Mouse (Mus musculus): ENCODE measurements at regions not wholly inside any gene's neighbourhood (a gene's known extent, or its start where the extent isn't known, plus 50 kb on each side); places are given as distances from the start of the nearest gene placed in this dataset.

GRCm38 (mm10) chr6:31190628-31191373 lies 207.7 kb upstream of the Mkln1 start:
- DNase-seq (ENCODE audit: low spot score), result no peak

DNA sequence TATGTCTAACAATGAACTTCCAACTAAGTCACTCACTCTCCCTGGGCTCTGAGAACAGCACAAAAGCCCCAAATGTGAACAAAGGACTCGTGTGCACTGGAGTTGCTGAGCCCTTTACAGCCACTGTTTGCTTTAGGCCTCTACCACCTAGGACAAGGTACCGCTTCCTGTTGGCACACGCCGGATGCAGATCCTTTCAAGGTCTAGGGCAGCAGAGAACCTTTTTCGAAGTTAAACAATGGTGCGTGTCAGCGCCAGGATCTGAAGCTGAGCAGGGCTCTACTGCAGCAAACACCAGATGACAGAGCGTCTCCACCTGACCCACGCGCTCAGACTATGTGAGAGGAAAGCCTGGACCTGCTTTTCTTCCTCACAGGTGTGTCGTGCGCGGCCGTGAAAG lies 207.0 kb upstream of the Mkln1 start:
- DNase-seq (ENCODE audit: low spot score), result no peak

GRCm38 (mm10) chr6:31192197-31192596 lies 206.3 kb upstream of the Mkln1 start:
- DNase-seq (ENCODE audit: low spot score), result no peak

DNA sequence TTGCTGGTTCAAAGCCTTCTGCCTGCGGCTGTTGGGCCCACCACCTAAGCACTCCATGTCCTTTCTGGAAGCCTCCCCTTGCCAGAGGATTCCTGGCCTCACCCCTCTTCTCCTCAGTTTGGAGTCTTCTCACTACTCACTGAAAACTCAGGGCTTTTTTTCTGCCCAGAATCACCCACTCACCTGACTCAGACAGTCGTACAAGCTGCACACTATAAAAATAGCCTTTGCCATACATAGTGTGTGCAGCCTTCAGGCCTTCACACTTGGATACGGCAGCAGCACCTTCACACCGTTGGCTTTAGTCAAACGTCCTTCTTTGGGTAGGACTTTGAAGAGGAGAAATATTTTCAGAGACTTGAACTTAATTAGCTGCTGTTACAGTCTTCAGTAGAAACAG lies 205.3 kb upstream of the Mkln1 start:
- DNase-seq (ENCODE audit: low spot score), result no peak

GRCm38 (mm10) chr6:31197631-31198338 lies 200.8 kb upstream of the Mkln1 start:
- DNase-seq (ENCODE audit: low spot score), result no peak

DNA sequence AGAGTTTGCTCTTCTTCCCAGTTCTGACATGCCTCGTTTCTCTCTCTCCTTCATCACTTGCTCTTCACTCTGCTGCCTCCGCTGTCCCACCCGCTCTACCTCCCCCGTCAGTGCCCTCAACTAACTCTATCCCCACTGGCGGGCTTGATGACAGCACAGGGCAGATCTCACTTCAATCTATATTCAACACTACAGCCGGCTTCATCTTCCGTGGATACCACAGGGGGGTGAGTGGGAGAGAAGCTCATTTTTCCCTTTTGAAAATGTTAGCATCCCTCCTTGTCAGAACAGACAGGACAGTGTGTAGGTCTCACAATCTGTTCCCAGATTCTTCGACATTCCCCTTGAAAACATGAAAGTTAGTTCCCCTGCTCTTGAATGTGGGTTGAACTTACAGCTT lies 200.2 kb upstream of the Mkln1 start:
- no peak for DNase-seq (ENCODE audit: low spot score)

DNA sequence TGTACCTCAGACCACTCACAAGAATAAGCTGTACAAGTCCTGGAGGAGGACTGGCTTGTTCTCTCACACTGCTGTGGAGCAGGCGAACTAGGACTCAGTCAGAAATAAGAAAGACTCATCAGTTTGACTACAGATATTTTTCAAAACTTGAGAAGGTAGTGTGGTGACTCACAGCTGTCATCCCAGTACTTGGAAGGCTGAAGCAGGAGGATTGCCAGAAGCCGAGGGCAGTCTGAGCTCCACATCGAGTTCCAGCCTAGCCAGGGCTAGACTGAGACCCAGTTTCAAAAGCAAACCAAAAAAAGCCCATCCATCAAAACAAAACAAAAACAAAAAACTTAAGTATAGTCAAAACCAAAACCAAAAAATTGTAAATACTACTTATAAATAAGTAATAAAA lies 197.8 kb upstream of the Mkln1 start:
- DNase-seq (ENCODE audit: low spot score), result no peak

DNA sequence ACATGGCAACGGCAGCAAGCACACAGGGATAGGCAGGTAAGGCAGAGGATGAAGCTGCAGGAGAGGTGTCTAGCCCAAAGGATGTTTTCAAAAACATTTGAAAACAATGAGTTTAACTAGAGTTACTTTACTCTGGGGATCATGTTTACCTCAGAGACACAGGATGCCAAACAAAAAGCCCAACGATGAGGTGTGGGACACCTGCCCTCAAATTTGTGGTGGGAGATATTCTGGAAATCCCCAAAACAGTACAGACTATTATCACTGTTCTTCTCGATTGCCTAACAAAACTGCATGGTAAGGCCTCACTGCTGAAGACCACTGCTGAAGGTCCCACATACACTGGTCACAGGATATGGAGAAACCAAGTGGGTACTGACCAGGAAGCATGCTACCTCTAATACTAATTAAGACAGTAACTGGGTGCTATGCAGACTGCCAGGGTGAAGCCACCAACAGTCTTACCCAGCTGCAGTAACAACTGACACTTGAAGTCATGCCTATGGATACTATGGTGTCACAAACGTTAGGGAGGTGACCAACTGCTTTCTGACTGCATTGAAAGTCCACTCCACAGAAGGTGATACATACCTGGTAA lies 197.1 kb upstream of the Mkln1 start:
- no peak for DNase-seq (ENCODE audit: low spot score)

DNA sequence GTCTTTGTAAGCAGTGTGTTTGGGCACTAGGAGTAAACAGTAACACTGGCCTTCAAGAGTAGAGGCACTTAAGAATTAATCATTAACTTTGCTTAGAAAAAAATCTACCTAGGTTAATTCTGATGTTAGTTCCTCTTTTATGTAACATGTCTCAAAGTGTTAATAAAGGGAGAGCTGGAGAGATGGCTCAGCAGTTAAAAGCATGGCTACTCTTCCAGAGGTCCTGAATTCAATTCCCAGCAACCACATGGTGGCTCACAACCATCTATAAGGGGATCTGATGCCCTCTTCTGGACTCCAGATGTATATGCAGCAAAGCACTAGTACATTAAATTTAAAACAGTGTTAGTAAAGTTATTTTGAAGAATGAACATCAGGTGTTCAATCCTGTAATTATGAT lies 195.9 kb upstream of the Mkln1 start:
- no peak for DNase-seq (ENCODE audit: low spot score)

DNA sequence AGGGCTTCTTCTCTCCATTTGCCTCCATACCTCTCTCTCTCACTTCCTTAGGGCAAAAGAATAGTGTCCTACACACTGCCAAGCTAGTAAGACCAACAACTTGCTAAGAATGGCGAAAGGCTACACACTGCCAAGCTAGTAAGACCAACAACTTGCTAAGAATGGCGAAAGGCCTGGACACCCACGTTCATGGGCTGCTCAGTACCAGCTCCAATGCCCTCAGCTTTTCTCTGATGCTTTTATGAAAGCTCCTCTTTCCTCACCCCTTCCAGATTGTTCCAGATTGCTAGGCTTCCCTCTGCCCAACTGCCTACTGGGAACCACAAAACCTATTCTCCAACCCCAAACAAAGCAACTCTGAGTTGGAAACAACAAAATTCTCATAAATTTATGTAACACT lies 194.1 kb upstream of the Mkln1 start:
- DNase-seq (ENCODE audit: low spot score), result no peak

DNA sequence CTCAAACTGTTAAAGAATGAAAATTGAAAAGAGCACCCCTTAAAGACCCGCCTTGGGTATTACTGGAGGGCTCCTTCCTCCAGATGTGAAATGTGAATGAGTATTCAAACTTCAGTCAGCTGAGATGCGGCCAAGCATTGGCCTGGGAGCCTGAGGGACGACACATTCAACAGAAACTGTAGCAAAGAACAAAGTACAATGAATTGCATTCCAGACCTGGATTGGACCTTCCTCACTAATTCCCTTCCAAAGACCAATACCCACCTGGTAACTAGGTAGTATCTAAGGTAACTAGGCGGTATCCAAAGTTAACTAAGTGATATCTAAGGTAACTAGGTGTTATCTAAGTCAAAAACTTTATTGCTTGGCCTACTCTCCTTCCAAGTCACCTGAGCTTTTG lies 193.7 kb upstream of the Mkln1 start:
- DNase-seq (ENCODE audit: low spot score), result no peak

DNA sequence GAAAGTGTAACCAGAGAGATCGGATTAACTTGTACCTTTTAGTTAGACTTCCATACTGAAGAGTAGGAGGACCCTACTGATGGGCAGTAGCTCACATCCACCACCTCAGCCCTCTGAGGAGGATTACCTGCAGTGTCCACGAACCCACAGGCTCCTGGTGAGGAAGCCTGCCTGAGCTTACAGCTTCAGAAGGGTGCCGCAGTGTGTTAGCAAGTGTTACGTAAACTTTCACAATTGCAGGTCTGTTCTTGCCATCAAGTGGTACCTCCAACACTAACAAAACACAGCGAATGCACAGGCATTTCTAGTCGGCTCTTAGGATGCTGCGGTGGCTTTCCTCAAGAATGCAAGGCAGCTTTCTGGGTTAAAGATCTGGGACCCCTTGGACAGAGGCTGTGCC lies 192.4 kb upstream of the Mkln1 start:
- DNase-seq (ENCODE audit: low spot score), result no peak

DNA sequence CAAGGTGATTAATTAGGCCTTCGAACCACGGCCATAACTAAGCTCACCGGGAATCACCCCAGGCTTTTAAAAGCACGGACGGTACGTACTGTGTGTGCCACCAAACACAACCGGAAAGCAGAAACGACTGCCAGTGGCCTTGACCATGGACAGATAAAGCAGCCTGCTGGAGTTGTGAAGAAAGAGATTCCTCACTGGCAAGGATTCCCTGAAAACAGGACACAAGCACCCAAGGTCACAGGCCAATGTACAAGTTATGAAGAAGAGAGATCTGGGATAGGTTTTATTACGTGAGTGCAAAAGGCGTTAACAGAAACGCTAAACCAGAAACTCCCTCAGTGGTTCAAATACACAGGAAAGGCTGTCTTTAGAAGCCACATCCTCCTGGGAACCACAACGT lies 191.3 kb upstream of the Mkln1 start:
- no peak for DNase-seq (ENCODE audit: low spot score)

- no peak for DNase-seq (ENCODE audit: low spot score)
Measured at GRCm38 (mm10) chr6:31208224-31208623, 190.3 kb upstream of the Mkln1 start.

DNA sequence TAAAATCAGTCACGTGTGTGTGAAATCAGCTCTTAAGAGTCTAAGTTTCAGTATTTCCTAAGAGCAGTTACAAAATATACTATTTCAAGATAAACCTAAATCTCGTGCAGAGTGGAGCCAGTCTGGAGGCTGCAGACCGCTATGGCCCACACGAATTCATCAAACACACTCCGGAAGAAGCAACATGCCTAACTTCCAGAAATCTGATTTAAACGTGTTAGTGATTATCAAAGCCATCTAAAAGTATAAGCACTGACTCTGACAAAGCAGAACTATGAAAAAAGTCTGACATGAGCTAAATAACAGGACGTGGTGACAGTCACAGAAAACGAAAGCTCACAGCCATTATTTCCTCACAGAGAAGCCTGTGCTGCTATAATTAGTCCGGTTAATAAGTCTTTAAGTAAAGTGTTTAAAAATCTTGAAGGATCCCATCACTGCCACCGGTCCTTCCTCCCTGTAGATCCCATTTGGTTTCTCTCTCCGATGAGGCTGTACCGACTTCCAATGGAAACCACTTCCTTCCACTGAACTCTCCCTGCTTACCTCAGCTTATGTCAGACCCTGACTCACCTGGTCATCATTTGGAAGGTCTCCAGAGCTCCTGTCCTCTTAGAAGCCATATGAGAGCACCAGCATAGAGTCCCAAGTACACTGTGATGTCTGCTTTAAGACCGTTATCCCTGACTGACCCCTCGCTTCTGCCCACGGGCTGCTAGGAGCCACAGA lies 189.0 kb upstream of the Mkln1 start:
- DNase-seq (ENCODE audit: low spot score), result no peak

DNA sequence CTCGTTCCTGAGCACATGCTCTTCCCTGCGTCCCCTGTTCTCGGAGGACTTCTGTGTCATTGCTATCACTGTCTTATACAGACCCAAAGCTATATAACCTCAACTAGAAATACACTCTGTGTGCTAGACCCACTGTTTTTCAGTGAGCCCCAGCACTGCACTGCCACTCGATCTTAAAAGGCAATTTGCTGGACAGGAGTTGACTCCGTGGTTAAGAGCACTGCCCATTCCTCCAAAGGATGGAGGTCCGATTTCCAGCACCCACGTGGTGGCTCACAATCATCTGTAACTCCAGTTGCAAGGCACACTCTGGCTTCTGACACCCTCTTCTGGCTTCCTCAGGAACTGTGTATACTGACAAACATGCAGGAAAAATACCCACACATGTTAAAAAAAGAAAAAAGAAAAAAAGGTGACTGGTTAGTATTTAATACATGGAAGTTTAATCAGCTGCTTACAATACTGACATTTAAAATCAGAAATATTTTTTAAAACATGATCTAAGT lies 188.3 kb upstream of the Mkln1 start:
- no peak for DNase-seq (ENCODE audit: low spot score)

DNA sequence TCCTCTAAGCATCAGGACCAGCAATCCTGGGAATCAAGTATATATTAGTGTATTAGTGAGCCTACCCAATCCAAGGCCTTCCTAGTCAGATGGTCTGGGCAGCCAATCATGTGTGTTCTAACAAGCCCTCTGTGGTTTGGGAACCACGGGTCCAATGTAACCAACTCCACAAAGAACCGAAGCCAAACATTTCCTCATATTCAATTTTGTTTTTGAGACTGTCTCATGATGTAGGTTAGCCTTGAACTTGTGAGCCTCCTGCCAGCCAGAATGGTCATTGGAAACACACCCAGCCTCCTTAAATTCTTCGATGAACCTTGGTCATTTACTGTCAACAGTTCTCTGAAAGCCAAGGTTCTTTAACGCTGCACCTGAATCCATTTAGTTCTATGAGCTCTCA lies 187.4 kb upstream of the Mkln1 start:
- no peak for DNase-seq (ENCODE audit: low spot score)

DNA sequence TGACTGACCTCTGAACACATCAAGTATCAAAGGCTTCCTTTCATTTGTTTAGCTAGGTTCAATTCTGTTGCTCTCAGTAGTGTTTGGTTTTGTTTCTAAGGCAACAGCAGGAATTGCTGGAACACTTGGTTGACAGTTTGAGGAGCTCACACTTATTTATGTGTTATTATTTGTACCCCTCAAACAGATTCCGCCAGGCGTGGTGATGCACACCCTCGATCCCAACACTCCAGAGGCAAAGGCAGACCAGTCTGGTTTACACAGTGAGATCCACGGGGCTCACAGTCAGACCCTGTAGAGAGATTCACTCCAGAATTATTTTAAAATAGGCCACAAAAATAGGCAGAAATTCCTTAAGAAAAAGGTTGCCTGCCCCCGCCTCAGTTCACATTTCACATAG lies 186.9 kb upstream of the Mkln1 start:
- no peak for DNase-seq (ENCODE audit: low spot score)

DNA sequence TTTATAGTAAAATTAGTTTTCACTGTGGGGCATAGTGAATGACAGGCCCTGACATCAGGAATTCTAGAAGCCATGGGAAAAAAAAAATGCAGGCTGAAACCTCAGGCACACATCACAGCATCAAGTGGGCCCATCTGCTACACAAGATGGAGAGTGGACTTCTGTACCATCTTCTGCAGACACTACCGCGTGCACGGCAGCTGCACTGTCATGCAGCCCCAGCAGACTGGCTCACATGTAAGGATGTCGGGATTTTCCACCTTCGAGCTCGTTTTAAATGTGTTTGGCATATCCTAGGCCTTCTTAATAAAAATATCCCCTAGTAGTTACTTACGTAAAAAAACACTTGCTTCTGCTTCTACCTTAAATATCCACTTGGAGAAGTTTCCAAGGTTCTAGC lies 186.5 kb upstream of the Mkln1 start:
- DNase-seq (ENCODE audit: low spot score), result no peak

DNA sequence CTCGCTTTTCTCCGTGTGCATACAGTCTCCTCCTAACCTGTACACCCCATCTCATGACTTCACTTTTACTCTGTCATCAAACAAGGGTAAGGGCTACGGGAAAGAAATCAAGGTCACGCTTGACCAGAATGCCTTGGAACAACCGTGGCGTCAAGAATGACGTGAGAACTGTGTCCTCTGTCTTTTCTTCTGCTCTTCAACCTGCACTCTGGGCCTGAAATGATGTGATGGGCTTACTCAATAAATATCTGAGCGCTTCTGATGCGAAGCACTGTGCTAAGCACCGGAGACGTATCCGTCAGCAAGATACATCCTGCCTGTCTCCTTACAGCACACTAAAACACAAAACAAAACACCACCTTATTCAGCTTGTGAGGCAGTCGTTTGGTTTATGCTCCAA lies 185.8 kb upstream of the Mkln1 start:
- DNase-seq (ENCODE audit: low spot score), result no peak

DNA sequence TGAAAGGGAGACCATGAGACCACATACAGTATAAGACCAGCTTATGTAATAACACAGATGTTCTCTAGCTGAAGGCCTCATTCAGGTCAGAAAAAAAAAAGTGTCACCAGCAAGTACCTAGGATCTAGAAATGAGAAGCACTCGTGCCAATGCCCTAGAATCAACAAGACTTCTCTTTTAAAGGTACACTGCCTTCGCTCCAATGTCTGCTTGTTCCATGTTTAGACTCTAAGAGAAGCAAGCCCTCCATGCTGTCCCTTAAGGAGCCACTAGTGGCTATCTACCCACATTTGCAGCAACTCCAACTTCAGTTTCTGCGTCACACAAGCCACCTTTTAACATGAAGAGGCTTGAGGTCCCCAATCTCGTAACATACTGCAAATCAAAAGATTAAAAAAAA lies 185.4 kb upstream of the Mkln1 start:
- DNase-seq (ENCODE audit: low spot score), result no peak

- no peak for DNase-seq (ENCODE audit: low spot score)
Measured at GRCm38 (mm10) chr6:31215661-31216060, 182.9 kb upstream of the Mkln1 start.
